Mouse (Mus musculus) splenic B cell, adult 2 months (primary cell): ENCODE data around the gene Akt1.

Experiments
- DNase-seq: peaks from one replicate; pipeline ENCODE4 v3.0.0-alpha.2; 2011; ENCODE audit warnings: low read depth, low spot score
- H3K27me3 ChIP-seq: 2 replicates; pipeline ENCODE4 v1.6.1; 2012; ENCODE audit warnings: mild to moderate bottlenecking, low read length, moderate library complexity, mixed read lengths; ENCODE audit not compliant: control insufficient read depth, poor library complexity, insufficient read depth, severe bottlenecking
- H3K36me3 ChIP-seq: 2 replicates; pipeline ENCODE4 v1.6.1; 2012; ENCODE audit warnings: mild to moderate bottlenecking, low read length, moderate library complexity, mixed read lengths; ENCODE audit not compliant: control insufficient read depth, poor library complexity, insufficient read depth, severe bottlenecking

Gene Akt1

DNA sequence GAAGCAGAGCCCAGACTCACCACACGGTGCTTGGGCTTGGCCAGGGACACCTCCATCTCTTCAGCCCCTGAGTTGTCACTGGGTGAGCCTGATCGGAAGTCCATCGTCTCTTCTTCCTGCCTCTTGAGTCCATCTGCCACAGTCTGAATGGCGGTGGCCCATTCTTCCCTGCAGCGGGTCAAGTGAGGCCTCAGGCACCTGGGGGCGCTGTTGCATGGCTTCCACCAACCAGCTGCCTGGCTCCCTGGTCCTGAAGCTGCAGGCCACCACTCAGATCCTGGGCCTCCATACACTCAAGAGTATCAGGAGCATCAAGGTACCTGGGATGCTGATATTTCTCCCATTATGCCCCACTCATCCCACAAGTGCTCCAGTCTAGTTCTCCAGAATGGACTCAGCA is 15.6 kb downstream of the Akt1 start:
- Histone ChIP-seq H3K36me3 (peaks cover 7% of the 10 kb centered on the region), H3K27me3 (no peaks in the 10 kb centered on the region)
- peak; percentile 46 for DNase-seq

DNA sequence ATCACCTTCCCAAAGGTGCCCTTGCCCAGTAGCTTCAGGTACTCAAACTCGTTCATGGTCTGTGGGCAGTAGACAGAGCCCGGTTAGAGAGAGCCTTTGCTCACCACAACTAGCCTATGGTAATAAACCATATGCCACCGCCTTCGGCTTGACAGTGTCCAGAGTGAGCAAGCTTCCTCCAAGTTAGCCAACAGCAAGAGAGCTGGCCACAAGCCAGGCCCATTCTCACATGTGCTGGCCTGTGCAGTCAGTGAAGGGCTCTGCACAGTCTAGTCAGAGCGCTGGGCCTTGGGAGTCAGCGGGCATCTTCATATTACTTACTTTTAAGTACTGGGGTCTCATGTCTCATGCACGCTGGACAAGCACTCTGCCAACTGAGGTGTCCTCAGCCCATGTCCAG is 16.1 kb downstream of the Akt1 start:
- peaks cover 7% of the 10 kb centered on the region for H3K36me3 ChIP-seq
- H3K27me3 ChIP-seq: no peaks in the 10 kb centered on the region
- DNase-seq: no peak

DNA sequence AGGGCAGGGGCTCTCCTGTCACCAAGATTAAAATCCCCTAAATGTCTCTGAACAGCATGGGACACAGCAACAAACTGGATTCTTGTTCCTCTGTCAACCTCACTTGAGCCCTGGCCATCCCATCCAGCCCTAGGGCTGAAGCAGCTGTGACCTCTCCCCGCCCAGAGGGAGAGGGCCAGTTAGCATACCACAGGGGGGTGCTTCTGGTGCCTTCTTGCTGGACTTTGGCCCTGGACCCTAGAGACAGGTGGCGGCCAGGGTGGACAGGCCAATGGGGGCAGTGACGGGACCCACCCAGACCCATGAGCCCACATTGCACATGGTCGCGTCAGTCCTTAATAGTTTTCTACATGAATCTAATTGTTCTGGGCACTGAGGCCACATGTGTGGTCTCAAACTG is 20.6 kb downstream of the Akt1 start:
- no peak for DNase-seq
- Histone ChIP-seq H3K36me3 (peaks cover 7% of the 10 kb centered on the region), H3K27me3 (no peaks in the 10 kb centered on the region)

DNA sequence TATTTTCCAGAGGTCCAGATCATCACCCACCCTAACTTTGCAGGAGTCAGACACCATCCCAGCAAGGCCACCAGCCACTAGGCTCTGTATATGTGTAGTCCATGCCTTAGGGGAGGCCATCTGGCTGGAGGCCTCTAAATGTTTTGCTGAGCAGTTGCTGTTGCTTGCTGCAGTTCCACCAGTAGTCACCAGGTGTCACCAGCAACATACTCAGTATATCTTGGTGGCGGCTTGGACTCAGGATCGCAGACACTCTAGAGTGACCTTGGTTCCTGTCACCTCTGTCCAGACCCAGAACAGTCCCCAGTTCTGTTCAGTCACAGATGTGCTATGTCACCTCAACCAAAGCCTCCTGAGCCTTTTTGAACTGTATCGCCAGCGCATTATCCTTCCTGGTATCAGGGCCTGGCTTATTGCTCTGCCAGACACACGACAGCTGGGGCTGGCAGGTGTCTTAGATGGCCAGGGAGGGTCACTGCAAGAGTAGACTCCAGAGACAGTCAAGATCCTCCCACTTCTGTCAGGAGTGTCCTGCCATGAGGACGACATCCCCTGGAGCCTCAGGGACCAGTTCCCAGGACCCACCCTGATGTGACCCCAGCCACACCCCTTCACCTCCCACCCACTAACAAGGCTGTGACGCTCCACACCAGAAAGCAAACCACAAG is 21.4 kb downstream of the Akt1 start:
- peaks cover 7% of the 10 kb centered on the region for H3K36me3 ChIP-seq
- peak; percentile 92 for DNase-seq
- no peaks in the 10 kb centered on the region for H3K27me3 ChIP-seq

DNA sequence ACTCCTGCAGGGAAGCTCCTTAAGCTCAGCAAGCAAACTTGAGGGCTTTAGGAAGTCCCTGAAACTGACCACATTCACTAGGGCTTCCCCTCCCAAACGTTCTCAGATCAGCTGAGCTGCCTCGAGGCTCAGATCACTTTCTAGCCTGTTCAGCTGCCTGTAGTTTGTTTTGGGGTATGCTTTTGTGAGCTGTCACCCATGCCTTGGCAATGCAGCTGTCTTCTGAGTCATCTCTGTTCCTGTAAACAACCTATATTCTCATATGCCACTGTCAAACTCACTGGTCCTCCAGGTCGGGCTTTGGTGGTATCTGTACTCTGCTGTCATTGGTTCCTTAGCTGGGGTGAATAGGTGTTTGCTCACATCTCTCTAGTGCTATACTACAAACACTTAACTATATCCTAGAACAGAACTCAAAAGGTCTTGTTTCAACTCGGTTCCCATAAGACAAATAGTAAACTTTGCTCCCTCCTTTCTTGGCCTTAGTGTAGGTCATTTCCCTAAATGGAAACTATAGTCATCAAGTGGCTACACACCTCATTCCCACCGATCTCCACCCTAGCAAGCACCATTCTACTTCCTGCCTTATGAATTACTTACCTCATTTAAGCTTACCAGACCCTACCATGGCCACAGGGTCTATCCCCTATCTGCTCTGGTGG is 22.8 kb downstream of the Akt1 start:
- no peaks in the 10 kb centered on the region for H3K27me3 ChIP-seq
- no peak for DNase-seq

DNA sequence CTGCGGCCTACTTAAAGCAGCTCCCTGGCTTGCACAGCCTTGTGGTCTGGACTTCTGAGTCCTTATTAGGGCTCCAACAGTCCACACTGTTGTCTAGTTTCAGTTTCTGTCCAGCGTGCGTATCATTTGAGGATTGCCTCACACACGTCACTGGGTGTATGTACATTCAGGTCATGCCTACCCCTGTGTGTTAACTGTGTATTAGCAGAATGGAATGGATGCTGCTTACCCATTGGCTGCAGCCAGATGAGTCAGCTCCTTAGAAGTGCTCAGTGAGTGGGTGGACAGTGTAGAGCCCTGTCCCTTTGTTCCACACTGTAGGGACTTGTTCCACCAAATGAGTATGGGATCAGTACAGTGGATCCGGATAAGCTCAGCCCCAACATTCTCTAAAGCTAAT is 26.6 kb downstream of the Akt1 start:
- no peak for DNase-seq
- H3K36me3 ChIP-seq: no peaks in the 10 kb centered on the region; the same call in none of the 2 replicates
- H3K27me3 ChIP-seq: no peaks in the 10 kb centered on the region

More for the DNA sequence above, 22.8 kb downstream of the Akt1 start:
- peaks cover 7% of the 10 kb centered on the region for H3K36me3 ChIP-seq

DNA sequence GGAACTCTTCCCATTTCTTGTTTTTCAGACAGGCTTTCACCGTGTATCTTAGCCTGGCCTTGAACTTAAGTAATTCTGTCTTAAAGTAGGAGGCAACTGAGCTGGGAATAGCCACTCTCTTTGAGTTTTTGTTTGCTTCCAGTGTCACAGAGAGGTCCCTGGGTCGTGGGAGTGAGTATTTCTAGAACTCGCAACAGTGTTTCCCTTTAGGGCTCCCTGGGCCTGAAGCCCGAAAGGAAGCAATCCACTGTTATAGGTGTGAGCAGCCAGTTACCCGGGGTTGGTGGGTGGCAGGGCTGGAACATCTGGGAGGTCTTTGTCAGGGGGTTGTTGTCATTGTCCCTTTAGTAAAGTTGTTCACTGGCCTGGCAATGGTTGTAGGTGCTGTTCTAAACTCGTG is 28.5 kb downstream of the Akt1 start:
- no peaks in the 10 kb centered on the region; the same call in 1 of the 2 replicates for H3K36me3 ChIP-seq
- no peaks in the 10 kb centered on the region for H3K27me3 ChIP-seq
- no peak for DNase-seq

DNA sequence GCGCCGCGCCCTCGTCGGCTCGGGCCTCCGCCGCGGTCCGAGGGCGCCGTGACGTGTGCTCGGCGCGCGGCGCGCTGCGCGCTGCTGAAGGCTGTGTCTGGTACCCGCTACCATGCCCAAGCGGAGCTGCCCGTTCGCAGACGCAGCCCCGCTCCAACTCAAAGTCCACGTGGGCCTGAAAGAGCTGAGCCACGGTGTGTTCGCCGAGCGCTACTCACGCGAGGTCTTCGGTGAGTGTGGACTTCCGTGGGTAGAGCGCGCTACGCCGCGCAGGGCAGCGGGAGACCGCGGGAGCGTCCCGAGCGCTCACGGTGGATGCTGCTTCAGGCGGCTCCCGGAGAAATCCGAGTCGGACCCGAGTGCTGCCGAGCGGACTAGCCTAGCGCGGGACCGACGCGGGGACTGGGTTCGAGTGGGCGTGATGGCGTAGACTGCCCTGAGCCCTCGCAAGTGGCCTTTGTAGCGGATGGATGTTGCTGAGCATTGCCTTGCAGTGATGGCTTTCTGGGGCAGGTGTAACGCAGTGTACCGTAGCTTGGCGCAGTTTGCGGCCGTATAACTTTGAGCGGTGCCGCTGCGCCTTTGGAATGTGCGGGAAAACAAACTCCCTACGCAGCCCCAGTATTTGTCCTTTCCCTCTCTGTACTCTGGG is 29.7 kb downstream of the Akt1 start:
- Histone ChIP-seq H3K36me3 (peaks cover 2% of the 10 kb centered on the region), H3K27me3 (no peaks in the 10 kb centered on the region)
- no peak for DNase-seq

DNA sequence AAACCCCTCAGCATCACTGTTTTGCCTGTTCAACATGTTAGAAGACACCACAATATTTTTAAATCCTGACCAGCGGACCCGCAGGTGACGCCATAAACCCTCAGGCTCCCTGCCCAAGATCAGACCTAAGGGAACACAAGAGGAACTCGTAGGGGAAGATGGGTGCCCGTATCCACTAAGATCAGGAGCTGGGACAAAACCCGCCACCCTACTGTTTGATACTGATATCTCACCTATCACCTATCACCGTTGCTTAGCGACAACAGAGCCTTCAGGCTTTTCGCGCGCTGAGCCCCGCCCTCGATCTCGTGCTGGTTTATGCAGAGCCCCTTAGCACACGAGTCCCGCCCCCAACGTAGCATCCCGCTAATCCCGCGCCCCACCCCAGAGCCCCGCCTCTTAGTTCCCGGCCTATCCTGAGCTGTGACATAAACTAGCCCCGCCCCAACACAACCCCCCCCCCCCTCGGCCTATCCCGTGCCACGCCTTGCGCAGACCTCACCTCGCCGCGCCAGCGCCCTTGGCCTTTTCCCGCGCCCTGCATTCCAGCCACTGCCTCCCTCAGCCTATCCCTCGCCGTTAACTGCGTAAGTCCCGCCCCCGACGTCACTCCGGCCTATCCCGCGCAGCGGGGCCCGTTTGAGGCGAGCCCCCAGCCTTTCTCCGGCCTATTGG is 30.4 kb downstream of the Akt1 start, which contains the start of gene Siva1:
Gene Siva1 (plus strand): TSS at position 500 of the 675 bp plus-strand sequence.
- Histone ChIP-seq H3K36me3 (peaks cover 2% of the 10 kb centered on the region), H3K27me3 (no peaks in the 10 kb centered on the region)
- peak; percentile 99 for DNase-seq

DNA sequence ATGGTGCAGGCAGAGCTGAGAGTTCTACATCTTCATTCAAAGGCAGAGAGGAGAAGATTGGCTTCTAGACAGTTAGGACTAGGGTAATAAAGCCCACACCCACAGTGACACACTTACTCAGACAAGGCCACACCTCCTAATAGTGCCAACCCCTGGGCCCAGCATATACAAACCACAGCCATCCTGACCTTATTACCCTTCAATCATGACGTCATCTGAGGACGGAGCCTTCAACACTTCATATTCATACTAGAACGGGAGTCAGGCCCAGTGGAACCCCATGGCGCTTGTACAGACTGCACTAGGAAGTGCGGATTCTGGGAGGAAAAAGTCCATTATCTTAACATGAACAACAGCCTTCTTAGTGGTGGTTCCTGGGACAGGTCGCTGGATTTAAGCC is 31.6 kb downstream of the Akt1 start:
- no peaks in the 10 kb centered on the region; the same call in 1 of the 2 replicates for H3K27me3 ChIP-seq
- peaks cover 2% of the 10 kb centered on the region; the same call in 1 of the 2 replicates for H3K36me3 ChIP-seq
- no peak for DNase-seq

DNA sequence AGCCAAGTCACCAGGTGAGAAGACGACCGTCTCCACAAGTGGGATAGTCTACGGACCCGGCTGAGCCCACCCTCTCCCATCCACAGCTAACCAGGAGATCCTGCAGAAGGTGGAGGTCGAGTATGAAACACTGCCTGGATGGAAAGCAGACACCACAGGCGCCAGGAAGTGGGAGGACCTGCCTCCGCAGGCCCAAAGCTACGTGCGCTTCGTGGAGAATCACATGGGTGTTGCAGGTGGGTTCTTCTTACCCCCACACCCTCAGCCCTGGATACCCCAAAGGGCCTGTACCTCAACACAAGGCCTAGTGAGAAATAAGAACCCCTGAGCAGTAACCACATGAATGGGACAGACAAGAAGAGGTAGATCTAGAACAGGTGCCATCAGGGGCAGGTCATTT is 35.2 kb downstream of the Akt1 start:
- Histone ChIP-seq H3K27me3 (no peaks in the 10 kb centered on the region; the same call in 1 of the 2 replicates), H3K36me3 (peaks cover 2% of the 10 kb centered on the region; the same call in 1 of the 2 replicates)
- DNase-seq: no peak

DNA sequence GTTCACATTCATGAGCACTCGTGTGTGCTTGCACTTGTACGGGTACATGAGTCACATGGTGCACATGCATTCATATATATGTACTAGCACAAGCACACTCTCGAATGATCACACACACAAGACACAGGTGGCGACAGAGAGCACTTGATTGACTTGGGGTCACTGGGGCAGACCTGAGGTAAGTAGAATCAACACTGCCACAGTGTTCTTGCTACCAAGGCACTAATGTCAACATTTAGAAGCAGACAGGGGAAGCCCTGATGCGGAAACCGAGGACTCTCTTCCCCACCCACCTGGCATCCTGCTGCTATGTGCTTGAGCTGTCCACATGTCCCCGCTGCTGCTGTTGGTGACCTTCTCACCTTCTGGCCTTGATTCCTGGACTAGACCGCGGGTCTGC is 41.0 kb downstream of the Akt1 start:
- DNase-seq: peak; percentile 56
- Histone ChIP-seq H3K27me3 (no peaks in the 10 kb centered on the region; the same call in 1 of the 2 replicates), H3K36me3 (no peaks in the 10 kb centered on the region)

DNA sequence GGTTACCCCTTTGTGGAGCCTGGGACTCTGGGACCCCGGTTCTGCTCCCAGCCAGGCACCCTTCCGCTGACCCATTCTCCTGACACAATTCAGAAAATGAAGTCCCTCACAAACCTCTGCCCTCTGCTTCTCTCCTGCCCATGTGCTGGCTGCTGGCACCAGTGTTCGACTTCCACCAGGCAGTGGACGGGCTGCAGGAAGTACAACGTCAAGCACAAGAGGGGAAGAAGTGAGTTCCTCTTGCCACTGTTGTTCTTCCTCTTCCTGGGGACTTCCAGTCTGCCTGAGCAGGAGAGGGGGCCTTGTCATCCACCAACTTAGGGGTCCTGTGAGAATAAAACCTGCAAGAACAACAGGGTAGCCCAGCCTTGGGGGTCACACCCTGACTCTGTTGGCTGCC is 41.8 kb downstream of the Akt1 start:
- Histone ChIP-seq H3K27me3 (no peaks in the 10 kb centered on the region), H3K36me3 (no peaks in the 10 kb centered on the region)
- DNase-seq: peak; percentile 57

DNA sequence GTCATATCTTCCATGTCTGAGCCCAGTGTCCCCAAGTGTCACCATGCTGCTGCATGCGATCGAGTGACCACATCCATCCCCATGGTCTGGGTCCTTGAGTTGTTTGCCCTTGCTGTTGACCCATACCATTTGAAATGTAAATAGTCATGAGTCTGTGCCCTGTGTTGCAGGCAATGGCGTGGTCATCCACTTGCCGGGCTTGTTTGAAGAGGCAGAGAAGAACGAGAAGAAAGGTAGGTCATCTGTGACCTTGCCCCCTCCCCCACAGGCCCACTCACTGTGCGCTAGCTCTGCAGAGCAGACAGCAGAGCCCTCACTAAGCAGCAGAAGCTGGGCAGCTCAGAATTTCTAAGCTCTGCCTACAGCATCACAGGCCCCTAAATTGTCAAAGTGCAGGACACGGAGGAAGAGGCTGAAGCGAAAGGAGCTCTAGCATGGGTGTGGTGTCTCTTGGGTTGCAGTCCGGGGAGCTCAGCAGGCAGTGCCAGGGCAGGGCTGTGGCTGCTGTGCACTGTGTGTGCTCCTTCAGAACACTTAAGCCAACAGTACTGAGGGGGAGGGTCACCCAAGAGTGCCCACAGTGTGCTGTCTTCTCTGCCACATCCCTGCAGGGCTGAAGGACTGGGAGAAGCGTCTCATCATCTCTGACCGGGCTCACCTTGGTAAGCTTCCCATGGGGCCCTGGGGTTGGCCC is 42.5 kb downstream of the Akt1 start:
- H3K36me3 ChIP-seq: no peaks in the 10 kb centered on the region
- no peaks in the 10 kb centered on the region for H3K27me3 ChIP-seq
- DNase-seq: no peak
